Mouse (Mus musculus) limb, embryonic 10.5 days (tissue): Measurements from ENCODE around the gene Adgra1. TPM values are rescaled to one million over a fixed set of nuclear protein-coding genes. Genes with fewer than 3 reads are reported as not detected.

Experiments
- DNase-seq: peaks from one replicate; pipeline ENCODE4 v3.0.0-alpha.2; 2017; ENCODE audit warnings: low spot score
- H3K27ac ChIP-seq: fragments of 300-500 bp; sonication (generic); 2 replicates; pipeline ENCODE4 v1.5.1; 2016; ENCODE audit warnings: mild to moderate bottlenecking
- H3K27me3 ChIP-seq: fragments of 300-500 bp; sonication (generic); 2 replicates; pipeline ENCODE4 v1.6.1; 2016; ENCODE audit warnings: low read depth, mild to moderate bottlenecking; ENCODE audit not compliant: poor library complexity, severe bottlenecking
- H3K36me3 ChIP-seq: fragments of 300-500 bp; sonication (generic); 2 replicates; pipeline ENCODE4 v1.6.1; 2016; ENCODE audit warnings: mild to moderate bottlenecking, moderate library complexity
- H3K4me1 ChIP-seq: fragments of 300-500 bp; sonication (generic); 2 replicates; pipeline ENCODE4 v1.6.1; 2016
- H3K4me3 ChIP-seq: fragments of 300-500 bp; sonication (generic); 2 replicates; pipeline ENCODE4 v1.5.1; 2016; ENCODE audit warnings: mild to moderate bottlenecking, moderate library complexity
- H3K9me3 ChIP-seq: fragments of 300-500 bp; sonication (generic); replicated peaks from 2 replicates; pipeline ENCODE4 v1.6.1; 2016; ENCODE audit warnings: mild to moderate bottlenecking
- WGBS: fragments of 180-500 bp; shearing (Covaris S2); methylation state at CpG from one replicate; pipeline ENCODE4 v1.1.7; 2016; 5-methylcytosine and 5-hydroxymethylcytosine counted together
- polyA plus RNA-seq: library from polyadenylated mRNA; unstranded; fragments of >200 nt; fragmentation: Nextera tagmentation; extraction: Ambion mirVana; gene quantifications from 2 replicates; pipeline ENCODE4 v1.2.1, GENCODE M21; 2016

Adgra1 gene
- polyA plus RNA-seq, 1 experiment from 2014 or later, result not detected

DNA sequence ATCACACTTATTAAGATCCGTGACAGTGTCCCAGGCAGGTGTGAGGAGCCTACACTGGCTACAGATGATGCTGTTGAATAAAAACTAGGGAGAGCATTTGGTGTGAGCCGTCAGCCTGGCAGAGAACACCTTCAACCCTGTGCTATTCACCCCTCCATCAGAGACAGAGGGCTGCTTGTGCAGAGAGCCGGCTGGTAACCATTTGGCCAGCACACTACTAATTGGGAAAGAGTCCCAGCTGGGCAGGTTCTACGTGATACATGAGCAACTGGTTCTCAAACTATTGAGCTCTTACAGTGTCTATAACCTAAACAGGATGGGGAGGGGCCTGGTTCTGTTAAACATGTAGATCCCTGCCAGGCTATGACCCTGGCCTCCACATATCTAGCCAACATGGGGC lies 84.3 kb downstream of the Adgra1 start:
- no peak for DNase-seq
- H3K4me1 ChIP-seq, result peaks cover 19% of the 10 kb centered on the region
- H3K27ac ChIP-seq, result no peak overlapping the region
- peaks cover 72% of the 10 kb centered on the region for H3K27me3 ChIP-seq
- no peak overlapping the region for H3K4me3 ChIP-seq
- H3K36me3 ChIP-seq, result no peaks in the 10 kb centered on the region
- WGBS, result 66% methylated on average over 4 of the region's 4 CpGs
- H3K9me3 ChIP-seq, result no peaks in the 10 kb centered on the region

Other genes starting within 250 kb of the Adgra1 start
- 0.13 and 0.38 TPM in 2 replicates for gene Cfap46, start 150.4 kb upstream of the Adgra1 start, polyA plus RNA-seq
- gene Kndc1, start 60.5 kb downstream of the Adgra1 start, polyA plus RNA-seq, result not detected in 2 replicates
- gene Utf1, start 109.6 kb downstream of the Adgra1 start, polyA plus RNA-seq, result 0.38 and 0.64 TPM in 2 replicates
- 0.39 and 0.85 TPM in 2 replicates for gene 6430531B16Rik, start 144.6 kb downstream of the Adgra1 start, polyA plus RNA-seq
- 2.2 TPM in 2 replicates for gene Adam8, start 158.4 kb downstream of the Adgra1 start, polyA plus RNA-seq
- gene Zfp511, start 202.2 kb downstream of the Adgra1 start, polyA plus RNA-seq, result 38.8 and 40.7 TPM in 2 replicates
- 81.6 and 87.8 TPM in 2 replicates for gene Tubgcp2, start 202.5 kb downstream of the Adgra1 start, polyA plus RNA-seq
- not detected in 2 replicates for gene Msx3, start 214.9 kb downstream of the Adgra1 start, polyA plus RNA-seq
- gene Caly, start 248.4 kb downstream of the Adgra1 start, polyA plus RNA-seq, result 1.1 and 1.2 TPM in 2 replicates